Mouse (Mus musculus): ENCODE measurements around the gene Iqcg.

- TF ChIP-seq CTCF (IDR thresholded peaks at IDR 0.05; ENCODE audit: borderline replicate concordance, insufficient read depth, low read depth, low read length) (no peak), POLR2A (IDR thresholded peaks at IDR 0.05; ENCODE audit: borderline replicate concordance, insufficient read depth, low read length) (no peak)
Measured at GRCm38 (mm10) chr16:33076078-33076477, 20.1 kb upstream of the Iqcg start.

Measured in cerebellum, adult 2 months (tissue).